Mouse (Mus musculus) 416B (cell line): ENCODE data around the gene Thbs2.
A peak's percentile ranks its signal among the peaks of the same experiment; 100 is the strongest.
"Not testable (repeated sequence)": the region's sequence is repeated elsewhere in the genome, so short reads cannot be mapped to it uniquely, and the experiment has no call there.

ENCODE experiments used
- DNase-seq: peaks from one replicate; pipeline ENCODE4 v3.0.0; 2011; ENCODE audit warnings: low read depth

Thbs2 gene

DNA sequence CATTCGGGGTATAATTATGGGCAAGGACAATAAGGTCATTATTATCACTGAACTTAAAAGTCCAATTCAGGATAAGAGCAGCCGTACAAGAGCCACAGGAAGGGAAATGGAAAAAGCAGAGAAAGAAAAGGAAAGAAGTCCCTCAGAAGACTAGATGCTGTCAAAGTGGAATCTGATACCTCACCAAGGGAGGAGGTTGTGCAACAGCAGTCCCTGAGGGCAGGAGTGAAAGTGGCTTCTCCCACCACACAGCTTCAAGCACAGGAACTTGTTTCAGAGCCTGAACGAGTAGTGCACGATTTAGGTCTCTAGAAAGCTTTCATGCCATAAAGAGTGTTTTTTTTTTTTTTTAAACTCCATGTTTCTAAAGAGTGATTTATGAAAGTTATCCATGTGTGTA lies 65.1 kb downstream of the Thbs2 start:
- peak; percentile 25 for DNase-seq

- DNase-seq, result no peak
Observed at GRCm38 (mm10) chr17:14627828-14628338, 66.2 kb downstream of the Thbs2 start.

DNA sequence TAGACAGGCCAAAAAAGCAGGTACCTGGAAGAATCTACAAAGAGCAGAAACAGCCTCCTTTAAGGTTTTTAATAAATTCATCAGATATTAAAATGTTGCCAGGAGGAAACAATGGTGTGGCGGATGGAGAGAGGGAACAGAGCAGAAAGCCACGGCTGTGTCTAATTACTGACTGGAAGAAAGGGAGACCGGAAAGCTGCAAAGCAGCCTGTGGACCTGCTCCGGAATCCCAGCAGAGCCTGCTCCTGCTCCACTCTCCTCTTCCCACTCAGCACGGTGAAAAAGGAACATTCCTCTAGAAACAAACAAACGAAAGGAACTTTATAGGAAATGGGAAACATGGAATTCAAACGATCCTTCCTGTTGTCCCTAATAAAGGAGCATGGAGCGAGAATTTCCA lies 69.6 kb downstream of the Thbs2 start:
- no peak for DNase-seq

DNA sequence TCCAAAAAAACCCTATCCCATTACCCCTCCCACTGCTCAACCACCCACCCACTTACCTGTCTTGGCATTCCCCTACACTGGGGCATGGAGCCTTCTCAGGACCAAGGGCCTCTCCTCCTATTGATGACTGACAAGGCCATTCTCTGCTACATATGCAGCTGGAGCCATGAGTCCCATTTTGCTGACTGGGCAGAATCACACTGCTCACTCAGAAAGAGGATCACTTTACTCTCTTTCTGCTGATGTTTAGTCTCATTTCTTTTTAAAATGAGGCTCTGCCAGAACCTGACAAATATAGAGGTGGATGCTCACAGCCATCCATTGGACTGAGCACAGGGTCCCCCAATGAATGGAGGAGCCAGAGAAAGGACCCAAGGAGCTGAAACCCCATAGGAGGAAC lies 73.0 kb downstream of the Thbs2 start:
- not testable (repeated sequence) for DNase-seq

GRCm38 (mm10) chr17:14620037-14620436 lies 74.0 kb downstream of the Thbs2 start:
- DNase-seq, result no peak

DNA sequence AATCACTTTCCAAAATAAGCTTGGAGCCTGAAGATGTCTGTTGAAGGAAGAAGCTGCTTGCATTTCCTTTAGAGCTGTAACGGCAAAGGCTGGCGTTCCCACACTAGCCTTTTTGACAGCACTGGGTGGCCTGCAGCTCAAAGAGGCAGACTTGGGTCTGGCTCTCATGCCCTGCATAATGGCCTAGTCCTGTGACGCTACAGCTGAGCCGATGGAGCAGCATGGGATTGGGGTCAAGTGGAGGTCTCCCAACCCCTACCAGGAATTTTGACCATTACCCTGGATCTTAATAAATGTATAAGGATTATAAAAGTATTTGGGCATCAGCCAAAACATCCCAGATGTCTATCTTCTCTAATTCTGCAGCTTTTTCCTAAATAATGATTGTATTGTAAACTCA lies 75.0 kb downstream of the Thbs2 start:
- no peak for DNase-seq
